Mouse (Mus musculus) neural tube, embryonic 14.5 days (tissue): ENCODE results near the gene 2010111I01Rik. TPM values are rescaled to one million over a fixed set of nuclear protein-coding genes. Genes with fewer than 3 reads are reported as not detected.

Experiments
- ATAC-seq: fragments of 200-750 bp; cut with Nextera tagmentation; 2 replicates; pipeline ENCODE4 v1.8.0; 2017; ENCODE audit warnings: low read depth, mild to moderate bottlenecking, moderate TSS enrichment, moderate library complexity
- H3K27ac ChIP-seq: fragments of 300-500 bp; sonication (generic); 2 replicates; pipeline ENCODE4 v1.5.1; 2014; ENCODE audit warnings: low read depth, mild to moderate bottlenecking, control low read depth, low read length, moderate library complexity, mixed read lengths
- H3K27me3 ChIP-seq: fragments of 300-500 bp; sonication (generic); 2 replicates; pipeline ENCODE4 v1.6.1; 2014; ENCODE audit warnings: low read length; ENCODE audit not compliant: control insufficient read depth, insufficient read depth
- H3K36me3 ChIP-seq: fragments of 300-500 bp; sonication (generic); 2 replicates; pipeline ENCODE4 v1.6.1; 2014; ENCODE audit warnings: low read length, mixed read lengths; ENCODE audit not compliant: control insufficient read depth, insufficient read depth
- H3K4me1 ChIP-seq: fragments of 300-500 bp; sonication (generic); 2 replicates; pipeline ENCODE4 v1.6.1; 2014; ENCODE audit warnings: low read length; ENCODE audit not compliant: control insufficient read depth, insufficient read depth
- H3K4me2 ChIP-seq: fragments of 300-500 bp; sonication (generic); 2 replicates; pipeline ENCODE4 v1.6.1; 2014; ENCODE audit warnings: mild to moderate bottlenecking, low read depth, low read length, control low read depth
- H3K4me3 ChIP-seq: fragments of 300-500 bp; sonication (generic); 2 replicates; pipeline ENCODE4 v1.5.1; 2014; ENCODE audit warnings: low read depth, low read length, control low read depth, mixed read lengths
- H3K9ac ChIP-seq: fragments of 300-500 bp; sonication (generic); replicated peaks from 2 replicates; pipeline ENCODE4 v1.6.1; 2014; ENCODE audit warnings: low read depth, mild to moderate bottlenecking, control low read depth, low read length, mixed read lengths
- H3K9me3 ChIP-seq: fragments of 300-500 bp; sonication (generic); 2 replicates; pipeline ENCODE4 v1.6.1; 2016; ENCODE audit warnings: low read length; ENCODE audit not compliant: control insufficient read depth
- WGBS: fragments of 180-500 bp; shearing (Covaris S2); extraction: QIAGEN DNeasy Blood & Tissue Kit; methylation state at CpG from one replicate; pipeline ENCODE4 v1.1.7; 2014; 5-methylcytosine and 5-hydroxymethylcytosine counted together
- polyA plus RNA-seq: library from polyadenylated mRNA; unstranded; fragments of >200 nt; fragmentation: Nextera tagmentation; extraction: Ambion mirVana; gene quantifications from 2 replicates; pipeline ENCODE4 v1.2.1, GENCODE M21; 2014

2010111I01Rik gene
- polyA plus RNA-seq, 1 experiment from 2014 or later, result 28.8 TPM

GRCm38 (mm10) chr13:63032304-63032830, 67.7 kb downstream of the 2010111I01Rik start:
- H3K36me3 ChIP-seq, result no peaks in the 10 kb centered on the region
- no peak overlapping the region for H3K4me3 ChIP-seq
- no peak overlapping the region for H3K4me2 ChIP-seq
- no peak overlapping the region for H3K27ac ChIP-seq
- 70% methylated on average over 5 of the region's 5 CpGs for WGBS
- no peak for ATAC-seq
- no peak overlapping the region for H3K9ac ChIP-seq
- no peaks in the 10 kb centered on the region for H3K9me3 ChIP-seq
- H3K4me1 ChIP-seq, result no peaks in the 10 kb centered on the region
- no peaks in the 10 kb centered on the region for H3K27me3 ChIP-seq

- Histone ChIP-seq H3K36me3 (no peaks in the 10 kb centered on the region), H3K9ac (no peak overlapping the region), H3K4me1 (no peaks in the 10 kb centered on the region), H3K4me3 (no peak overlapping the region), H3K4me2 (no peak overlapping the region), H3K9me3 (no peaks in the 10 kb centered on the region), H3K27me3 (no peaks in the 10 kb centered on the region), H3K27ac (no peak overlapping the region)
- WGBS, result 33% methylated on average over 8 of the region's 8 CpGs
- ATAC-seq, result peak; percentile 26; the same call in 1 of the 2 replicates
These were observed 68.3 kb downstream of the 2010111I01Rik start for GRCm38 (mm10) chr13:63032958-63033357.

DNA sequence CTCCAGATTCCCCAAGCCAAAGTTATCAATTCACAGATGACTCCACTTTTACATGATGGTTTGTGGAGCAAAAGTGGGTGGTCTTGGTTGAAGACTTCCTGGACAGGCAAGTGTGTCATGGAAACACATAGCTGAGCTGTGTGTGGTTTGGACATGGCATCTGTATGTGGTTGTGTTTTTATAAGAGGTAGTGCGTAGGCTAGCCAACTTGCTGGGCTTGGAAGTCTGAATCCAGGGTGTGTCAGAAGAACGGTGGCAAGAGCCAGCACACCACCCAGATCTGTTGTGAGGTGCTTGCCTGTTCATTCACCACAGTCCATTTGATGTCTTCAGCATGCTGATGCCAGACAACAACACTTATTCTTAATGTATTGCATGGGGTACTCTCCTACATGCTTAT, 68.7 kb downstream of the 2010111I01Rik start:
- 96% methylated on average over 2 of the region's 2 CpGs for WGBS

GRCm38 (mm10) chr13:63034666-63035065, 70.0 kb downstream of the 2010111I01Rik start:
- H3K9me3 ChIP-seq, result no peaks in the 10 kb centered on the region
- no peaks in the 10 kb centered on the region for H3K36me3 ChIP-seq
- H3K27ac ChIP-seq, result no peak overlapping the region
- no peak overlapping the region for H3K4me2 ChIP-seq
- no peaks in the 10 kb centered on the region for H3K4me1 ChIP-seq
- H3K9ac ChIP-seq, result no peak overlapping the region
- 48% methylated on average over 4 of the region's 4 CpGs for WGBS
- H3K4me3 ChIP-seq, result no peak overlapping the region
- ATAC-seq, result no peak
- no peaks in the 10 kb centered on the region for H3K27me3 ChIP-seq

More for the DNA sequence above, 68.7 kb downstream of the 2010111I01Rik start:
- no peak overlapping the region for H3K27ac ChIP-seq
- no peak for ATAC-seq
- no peaks in the 10 kb centered on the region for H3K4me1 ChIP-seq
- no peaks in the 10 kb centered on the region for H3K36me3 ChIP-seq
- no peaks in the 10 kb centered on the region for H3K9me3 ChIP-seq
- no peak overlapping the region for H3K4me2 ChIP-seq
- H3K9ac ChIP-seq, result no peak overlapping the region
- H3K4me3 ChIP-seq, result no peak overlapping the region
- H3K27me3 ChIP-seq, result no peaks in the 10 kb centered on the region

DNA sequence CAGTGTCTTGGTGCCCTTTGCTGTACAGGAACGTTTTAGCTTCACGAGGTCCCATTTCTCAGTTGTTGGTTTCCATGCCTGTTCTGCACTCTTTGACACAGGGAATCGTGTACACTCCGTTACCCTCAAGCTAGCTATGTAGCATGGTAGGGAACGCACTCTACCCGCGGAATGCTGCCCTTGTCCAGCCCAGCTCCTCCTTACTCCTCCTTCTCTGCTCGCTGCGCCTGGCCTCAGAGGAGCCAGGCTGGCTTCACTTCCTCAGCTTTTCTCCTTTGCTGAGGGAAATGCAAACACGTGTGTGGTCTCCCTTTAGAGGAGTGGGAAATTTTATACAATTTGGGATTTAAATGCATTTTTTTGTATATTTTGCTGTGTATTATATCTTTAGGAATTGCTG, 73.2 kb downstream of the 2010111I01Rik start:
- no peak overlapping the region for H3K27ac ChIP-seq
- H3K9ac ChIP-seq, result no peak overlapping the region
- H3K4me1 ChIP-seq, result no peaks in the 10 kb centered on the region
- H3K9me3 ChIP-seq, result no peaks in the 10 kb centered on the region
- no peaks in the 10 kb centered on the region for H3K27me3 ChIP-seq
- H3K4me2 ChIP-seq, result no peak overlapping the region
- 62% methylated on average over 10 of the region's 10 CpGs for WGBS
- no peak for ATAC-seq
- H3K36me3 ChIP-seq, result no peaks in the 10 kb centered on the region
- H3K4me3 ChIP-seq, result no peak overlapping the region

DNA sequence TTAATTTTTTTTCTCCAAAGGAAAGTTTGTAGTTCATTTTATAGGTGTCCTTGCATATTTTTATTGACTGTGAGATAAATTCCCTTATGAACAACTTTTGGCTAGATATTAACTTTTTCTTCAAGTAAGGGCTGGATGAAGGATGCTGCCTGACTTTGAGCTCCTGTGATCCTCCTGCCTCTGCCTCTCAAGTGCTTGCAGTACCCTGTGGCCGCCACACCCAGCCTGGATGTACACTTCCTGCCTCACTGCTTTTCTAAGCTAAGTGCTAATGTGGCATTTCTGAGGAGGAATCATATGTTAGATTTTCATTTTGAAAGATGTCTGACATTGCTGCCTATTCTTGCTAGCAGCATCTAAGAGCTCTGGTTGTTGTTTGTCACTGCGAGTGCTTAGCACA, 73.7 kb downstream of the 2010111I01Rik start:
- ATAC-seq, result no peak
- WGBS, result 80% methylated on average over 2 of the region's 2 CpGs
- H3K36me3 ChIP-seq, result no peaks in the 10 kb centered on the region
- no peak overlapping the region for H3K4me2 ChIP-seq
- H3K27me3 ChIP-seq, result no peaks in the 10 kb centered on the region
- no peak overlapping the region for H3K9ac ChIP-seq
- no peaks in the 10 kb centered on the region for H3K4me1 ChIP-seq
- no peak overlapping the region for H3K27ac ChIP-seq
- no peaks in the 10 kb centered on the region for H3K9me3 ChIP-seq
- no peak overlapping the region for H3K4me3 ChIP-seq

DNA sequence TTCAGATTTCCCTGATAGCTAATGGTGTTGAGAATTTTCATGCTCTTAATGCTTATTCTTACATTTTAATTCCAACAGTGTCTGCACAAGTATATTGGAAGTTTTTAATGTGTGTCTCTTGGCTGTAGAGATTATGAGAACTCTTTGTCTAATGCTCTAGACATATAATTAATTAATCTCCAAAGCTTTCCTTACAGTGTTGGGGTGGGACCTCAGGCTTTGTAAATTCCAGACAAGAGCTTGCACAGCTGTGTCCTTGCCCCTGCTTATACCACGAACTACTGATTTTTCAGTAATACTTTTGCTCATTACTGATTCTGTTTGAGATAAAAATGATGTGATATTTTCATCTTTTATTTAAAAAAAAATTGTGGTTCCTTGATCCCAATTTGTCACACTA, 74.2 kb downstream of the 2010111I01Rik start:
- Histone ChIP-seq H3K36me3 (no peaks in the 10 kb centered on the region), H3K27me3 (no peaks in the 10 kb centered on the region), H3K9me3 (no peaks in the 10 kb centered on the region), H3K9ac (no peak overlapping the region), H3K4me2 (no peak overlapping the region), H3K27ac (no peak overlapping the region), H3K4me1 (no peaks in the 10 kb centered on the region), H3K4me3 (no peak overlapping the region)
- ATAC-seq, result no peak
- 83% methylated on average over 1 of the region's 1 CpGs for WGBS

DNA sequence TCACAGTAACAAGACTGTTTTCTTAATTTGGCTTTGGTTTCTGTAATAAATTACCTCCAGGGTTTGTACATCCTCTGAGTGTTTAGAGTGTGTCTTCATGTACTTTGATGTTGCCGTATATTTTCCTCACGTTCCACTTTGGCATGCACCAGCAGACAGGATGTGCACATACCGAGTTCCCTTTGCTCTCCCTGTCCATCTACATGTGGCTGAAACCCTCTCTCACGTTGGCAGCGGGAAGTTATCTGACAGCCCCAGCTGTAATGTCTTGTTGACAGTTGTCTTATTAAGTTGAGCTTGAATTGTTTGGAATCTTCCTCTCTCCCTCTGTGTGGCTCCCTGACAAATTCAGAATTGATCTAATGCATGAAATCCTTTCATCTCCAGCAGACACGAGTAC, 74.6 kb downstream of the 2010111I01Rik start:
- no peaks in the 10 kb centered on the region for H3K27me3 ChIP-seq
- H3K9me3 ChIP-seq, result no peaks in the 10 kb centered on the region
- no peaks in the 10 kb centered on the region for H3K36me3 ChIP-seq
- H3K27ac ChIP-seq, result no peak overlapping the region
- 65% methylated on average over 6 of the region's 6 CpGs for WGBS
- no peak overlapping the region for H3K4me2 ChIP-seq
- no peak overlapping the region for H3K9ac ChIP-seq
- no peak overlapping the region for H3K4me3 ChIP-seq
- H3K4me1 ChIP-seq, result no peaks in the 10 kb centered on the region
- no peak for ATAC-seq

GRCm38 (mm10) chr13:63039848-63040247, 75.2 kb downstream of the 2010111I01Rik start:
- H3K4me2 ChIP-seq, result no peak overlapping the region
- no peak overlapping the region for H3K27ac ChIP-seq
- H3K36me3 ChIP-seq, result no peaks in the 10 kb centered on the region
- WGBS, result 85% methylated on average over 2 of the region's 2 CpGs
- no peak for ATAC-seq
- no peaks in the 10 kb centered on the region for H3K9me3 ChIP-seq
- no peaks in the 10 kb centered on the region for H3K27me3 ChIP-seq
- no peak overlapping the region for H3K4me3 ChIP-seq
- H3K9ac ChIP-seq, result no peak overlapping the region
- H3K4me1 ChIP-seq, result no peaks in the 10 kb centered on the region
